Mouse (Mus musculus) neural tube, embryonic 10.5 days (tissue): ENCODE data around the gene Hirip3.

Source experiments
- DNase-seq: peaks from one replicate; pipeline ENCODE4 v3.0.0-alpha.2; 2017; ENCODE audit warnings: low spot score; ENCODE audit errors: extremely low spot score

The Hirip3 gene

DNA sequence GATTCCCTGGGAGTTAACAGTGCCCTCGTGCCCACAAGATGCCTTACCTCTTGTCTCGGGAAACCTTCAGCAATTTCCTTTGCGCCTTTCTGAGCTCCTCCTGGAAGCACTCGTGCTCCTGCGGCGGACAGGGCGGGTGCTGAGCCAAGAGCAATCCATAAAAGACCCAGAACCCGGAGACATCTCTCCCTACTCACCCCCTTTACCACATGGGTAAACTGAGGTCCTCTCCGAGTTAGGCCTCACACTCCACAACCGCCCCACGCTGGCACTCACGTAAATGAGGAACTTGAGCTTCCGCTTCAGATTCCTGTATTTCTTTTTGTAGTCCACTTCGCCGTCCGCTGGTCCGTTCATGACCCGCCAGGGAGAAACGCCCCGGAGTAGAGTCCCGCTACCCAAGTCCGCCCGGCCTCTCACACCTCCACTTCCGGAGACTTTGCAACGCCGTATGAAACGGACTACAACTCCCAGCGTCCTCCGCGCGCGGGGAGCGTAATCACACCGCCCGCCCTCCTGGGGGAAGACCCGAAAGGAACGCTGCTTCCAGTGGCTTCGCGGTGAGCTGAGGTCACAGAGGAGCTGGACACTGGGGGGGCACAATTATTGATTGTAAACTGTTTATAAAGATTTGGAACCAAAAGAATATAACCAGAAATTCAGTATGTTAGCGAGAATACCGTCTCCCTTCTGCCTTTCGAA is at the start of gene Hirip3:
Hirip3 (plus strand) TSS at position 544 of the 702 bp plus-strand sequence.
- DNase-seq = peak; percentile 94

GRCm38 (mm10) chr7:126815726-126816222 is 46.0 kb upstream of the Hirip3 start:
- DNase-seq = no peak

DNA sequence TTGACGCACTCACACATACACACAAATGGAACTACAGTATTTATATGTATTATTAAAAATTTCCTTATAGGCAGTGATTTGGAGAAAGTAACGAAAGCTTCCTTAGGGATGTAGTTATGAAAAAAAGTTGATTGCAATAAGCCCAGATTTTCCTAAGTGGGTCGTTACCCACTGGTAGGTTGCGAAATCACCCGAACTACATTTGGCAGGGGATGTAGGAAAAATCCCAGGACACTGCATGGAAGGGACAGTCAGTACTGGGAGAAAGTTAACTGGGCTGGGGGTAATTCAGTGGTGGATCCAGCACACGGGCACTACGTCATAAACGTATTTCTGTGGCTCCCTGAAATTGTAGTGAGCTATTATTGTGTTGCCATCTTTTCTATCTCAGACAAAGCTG is 45.3 kb upstream of the Hirip3 start:
- no peak for DNase-seq

DNA sequence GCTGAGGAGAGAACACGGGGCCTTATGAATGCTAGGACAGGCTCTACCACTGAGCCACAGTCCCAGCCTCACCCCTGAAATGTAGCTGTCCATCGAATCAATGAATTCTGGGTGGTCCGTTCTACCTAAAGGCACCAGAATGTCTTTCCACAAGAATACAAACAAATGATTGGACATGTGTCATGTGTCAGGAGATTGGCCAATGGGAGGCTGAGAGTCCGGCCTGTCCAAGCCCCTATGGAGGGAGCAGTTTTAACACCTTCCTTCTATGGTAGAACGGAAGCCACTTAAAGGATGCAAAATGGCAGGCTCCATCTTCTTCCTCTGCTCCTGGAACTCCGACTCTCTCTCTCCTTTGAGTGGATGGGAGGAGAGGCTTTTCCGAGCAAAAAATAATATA is 44.2 kb upstream of the Hirip3 start:
- no peak for DNase-seq

- DNase-seq = no peak
Observed at GRCm38 (mm10) chr7:126818818-126819217, 43.0 kb upstream of the Hirip3 start.

- DNase-seq = peak; percentile 88
Observed at GRCm38 (mm10) chr7:126821835-126822511, 39.8 kb upstream of the Hirip3 start.

DNA sequence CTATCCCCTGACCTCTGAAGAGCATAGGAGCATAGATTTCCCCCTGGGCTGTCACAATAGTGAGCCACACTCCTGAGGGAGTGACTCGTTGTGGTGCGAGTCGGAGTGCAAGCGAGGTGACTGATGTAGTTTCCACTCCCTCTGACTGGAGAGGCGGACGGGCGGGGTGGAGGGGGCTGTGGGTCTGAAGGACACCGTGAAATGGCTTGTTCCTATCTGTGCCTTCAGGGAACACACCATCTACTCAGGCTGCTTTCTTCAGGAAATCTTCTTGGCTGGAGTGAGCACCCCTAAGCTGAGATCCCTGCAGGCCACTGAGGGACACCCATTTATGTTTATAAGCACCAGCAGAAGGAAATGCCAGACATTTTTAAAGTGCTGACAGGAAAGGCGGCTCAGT is 39.0 kb upstream of the Hirip3 start:
- DNase-seq = no peak

DNA sequence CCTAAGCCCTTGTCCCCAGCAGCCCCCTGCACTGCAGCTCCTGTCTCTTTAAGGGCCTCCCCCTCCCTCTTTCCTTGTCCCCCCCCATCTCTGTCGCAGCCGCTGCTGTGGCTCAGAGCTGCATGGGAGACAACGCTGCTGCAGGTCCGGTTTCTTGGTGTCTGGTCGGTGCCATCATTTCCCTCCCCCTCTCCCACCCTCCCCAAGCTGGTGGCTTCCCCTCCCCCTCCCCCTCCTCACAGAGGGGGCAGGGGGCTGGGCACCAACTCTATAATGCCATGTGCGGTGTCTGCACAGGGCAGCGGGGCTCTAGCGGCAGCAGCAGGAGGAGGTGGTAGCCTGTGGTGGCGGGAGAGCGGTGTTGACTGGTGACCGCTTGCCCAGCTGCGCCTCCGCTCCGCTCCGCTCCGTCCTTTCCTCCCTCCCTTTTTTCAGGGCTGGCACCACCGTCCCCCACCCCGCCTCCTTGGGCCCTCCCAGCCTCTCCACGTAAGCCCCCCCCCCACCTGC is 38.5 kb upstream of the Hirip3 start:
- DNase-seq = peak; percentile 57

DNA sequence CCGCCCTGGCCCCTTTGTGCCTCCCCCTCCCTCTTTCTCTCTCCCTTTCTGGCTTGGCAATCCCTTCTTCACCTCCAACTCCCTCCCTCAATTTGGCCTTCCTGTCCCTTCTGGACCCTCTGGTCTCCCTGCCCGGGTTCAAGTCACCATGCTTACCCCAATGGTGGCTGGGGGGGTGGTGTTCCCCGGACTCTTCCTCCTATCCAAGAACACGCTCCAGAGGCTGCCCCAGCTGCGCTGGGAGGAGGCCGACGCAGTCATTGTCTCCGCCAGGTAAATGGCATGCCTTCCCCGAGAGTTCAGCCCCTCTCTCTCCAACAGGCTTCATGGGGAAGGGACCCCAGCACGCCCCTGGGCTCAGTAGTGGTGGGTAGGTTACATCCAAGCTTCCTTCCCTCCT is 37.8 kb upstream of the Hirip3 start:
- no peak for DNase-seq

DNA sequence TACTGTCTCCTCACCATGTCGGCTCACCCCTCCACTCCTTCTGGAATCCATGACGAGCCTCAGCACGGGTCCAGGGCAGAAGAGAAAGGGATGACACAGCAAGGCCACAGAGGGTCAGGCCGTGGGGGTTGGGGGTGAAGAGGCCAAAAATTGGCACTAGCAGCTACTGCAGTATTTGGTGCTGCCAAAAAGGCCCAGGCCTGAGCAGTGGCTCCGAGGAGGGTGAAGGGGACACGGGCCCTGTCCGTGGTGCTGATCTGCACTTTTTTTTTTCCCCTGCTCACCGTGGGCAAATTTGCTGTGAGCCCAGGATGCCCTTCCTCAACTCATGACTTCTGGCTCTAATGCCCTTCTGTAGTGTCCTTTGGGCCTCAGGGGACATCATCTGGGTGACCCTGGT is 36.4 kb upstream of the Hirip3 start:
- peak; percentile 51 for DNase-seq

GRCm38 (mm10) chr7:126825952-126826351 is 35.8 kb upstream of the Hirip3 start:
- DNase-seq = no peak

- no peak for DNase-seq
Observed at GRCm38 (mm10) chr7:126831539-126831938, 30.2 kb upstream of the Hirip3 start, which contains the start of gene 4930451I11Rik. TSS of gene 4930451I11Rik (minus strand) at chr7:126831639.

- peak; percentile 77 for DNase-seq
Observed at GRCm38 (mm10) chr7:126832036-126832598, 29.7 kb upstream of the Hirip3 start.

- DNase-seq = no peak
Observed at GRCm38 (mm10) chr7:126833294-126833693, 28.5 kb upstream of the Hirip3 start.

DNA sequence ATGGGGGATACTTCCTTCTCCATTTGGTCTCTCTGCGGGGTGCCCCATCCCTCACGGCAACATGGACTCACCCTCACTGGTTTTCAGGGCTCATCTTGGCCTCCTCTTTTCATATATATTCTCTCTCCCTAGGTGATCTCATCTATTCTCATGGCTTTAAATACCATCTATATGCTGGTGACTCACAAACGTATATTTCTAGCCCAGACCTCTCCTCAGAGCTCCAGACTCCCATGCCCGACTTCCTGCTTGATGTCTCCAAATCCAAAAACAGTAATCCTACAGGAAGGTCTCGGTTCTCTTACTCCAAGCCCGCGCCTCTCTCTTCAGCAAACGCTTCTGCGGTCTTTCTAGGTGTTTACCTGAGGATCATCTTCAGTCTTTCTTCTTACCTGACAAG is 18.5 kb upstream of the Hirip3 start:
- no peak for DNase-seq

DNA sequence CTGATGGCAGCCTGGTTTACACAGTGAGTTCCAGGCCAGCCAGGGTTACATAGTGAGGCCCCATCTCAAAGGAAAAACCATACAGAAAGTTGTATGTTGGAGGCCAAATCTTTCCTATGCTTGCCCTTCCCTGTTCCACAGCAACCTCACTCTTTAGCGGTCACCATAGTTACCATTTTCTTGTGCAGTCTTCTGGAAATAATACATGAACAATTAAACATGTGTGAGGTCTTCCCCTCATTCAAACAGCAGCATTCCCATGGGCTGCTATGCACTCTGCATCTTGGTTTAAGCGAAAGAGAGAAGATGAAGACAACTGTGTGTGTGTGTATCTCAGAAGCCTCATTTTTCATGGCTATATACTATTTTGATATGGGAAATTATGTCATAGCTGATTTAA is 16.3 kb upstream of the Hirip3 start:
- DNase-seq = no peak

DNA sequence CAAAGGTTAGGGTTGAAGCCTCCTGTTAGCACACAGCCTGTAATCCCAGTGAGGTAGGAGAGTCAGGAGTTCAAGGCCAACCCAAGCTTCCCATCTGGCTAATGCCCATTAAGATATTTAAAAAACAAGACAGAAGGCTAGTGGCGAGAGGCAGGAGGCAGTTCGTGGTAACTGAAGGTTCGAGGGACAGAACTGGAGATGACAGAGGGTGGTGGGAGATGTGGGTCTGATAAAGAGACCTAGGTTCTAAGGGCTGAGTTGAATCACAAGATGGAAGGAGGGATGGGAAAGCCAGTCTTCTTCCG is 14.7 kb upstream of the Hirip3 start, which contains the start of gene Doc2a:
Doc2a (plus strand) TSS at position 301 of the 305 bp plus-strand sequence.
- DNase-seq = no peak

DNA sequence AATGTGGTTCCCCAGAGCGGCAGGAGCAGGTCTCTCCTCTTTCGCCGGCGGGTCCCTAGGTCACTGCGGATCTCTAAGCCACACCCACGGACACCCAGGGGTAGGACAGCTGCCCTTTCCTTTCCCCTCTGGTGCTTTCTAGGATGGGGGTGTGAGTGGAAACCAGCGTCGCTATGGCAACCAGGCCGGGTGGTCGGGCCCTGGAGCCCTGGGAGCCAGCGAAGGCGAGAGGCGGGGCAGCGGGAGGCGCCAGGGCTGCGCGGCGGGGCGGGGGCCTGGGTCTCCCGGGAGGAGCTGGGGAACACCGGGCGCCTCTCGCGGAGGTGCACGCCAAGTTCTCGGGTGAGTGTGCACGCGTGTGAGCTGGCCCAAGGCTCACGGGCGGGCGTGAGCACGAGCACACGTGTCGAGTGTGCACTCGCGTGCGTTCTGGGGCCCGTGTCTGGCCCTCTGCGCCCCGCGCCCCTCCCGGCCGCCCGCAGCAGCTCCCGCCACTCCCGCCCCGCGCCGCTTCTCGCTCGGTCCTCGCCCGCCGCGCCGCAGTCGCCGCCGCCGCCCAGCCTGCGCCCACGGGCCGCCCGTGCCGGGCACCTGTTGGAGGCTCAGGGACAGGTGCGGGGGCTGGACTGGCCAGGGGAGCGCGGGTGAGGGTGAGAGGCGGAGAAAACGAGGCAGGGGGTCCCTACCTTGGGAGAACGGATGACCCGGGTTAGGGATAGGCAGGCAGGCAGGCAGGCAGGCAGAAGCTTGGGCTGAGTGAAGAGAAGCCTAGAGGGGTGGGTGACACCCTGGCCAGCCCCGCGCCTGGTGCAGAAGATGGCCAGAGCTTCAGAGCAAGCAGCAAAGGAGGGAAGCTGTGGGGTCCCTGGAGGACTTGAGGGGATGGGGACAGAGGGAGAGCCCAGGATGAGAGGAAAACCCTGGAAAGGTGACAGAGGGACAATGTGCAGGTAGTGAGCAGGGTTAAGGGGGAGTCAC is 14.1 kb upstream of the Hirip3 start:
- DNase-seq = peak; percentile 71

DNA sequence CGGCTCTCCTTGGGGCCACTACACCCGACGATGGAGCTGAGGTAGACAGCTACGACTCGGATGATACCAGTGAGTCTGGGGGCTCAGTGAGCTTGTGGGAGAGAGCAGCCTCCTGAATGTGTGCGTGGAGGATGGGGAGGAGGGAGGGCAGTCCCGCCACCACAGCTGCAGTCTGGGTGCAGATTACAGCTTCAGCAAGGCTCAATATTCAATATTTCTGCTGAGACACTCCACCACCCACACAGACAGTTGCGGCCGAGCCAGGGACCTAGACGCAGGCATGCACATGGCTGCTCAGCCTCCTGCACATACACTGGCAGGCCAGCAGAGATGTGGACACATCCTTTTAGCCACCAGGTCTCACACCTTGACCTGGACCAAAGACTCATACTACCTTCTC is 13.0 kb upstream of the Hirip3 start:
- DNase-seq = no peak

DNA sequence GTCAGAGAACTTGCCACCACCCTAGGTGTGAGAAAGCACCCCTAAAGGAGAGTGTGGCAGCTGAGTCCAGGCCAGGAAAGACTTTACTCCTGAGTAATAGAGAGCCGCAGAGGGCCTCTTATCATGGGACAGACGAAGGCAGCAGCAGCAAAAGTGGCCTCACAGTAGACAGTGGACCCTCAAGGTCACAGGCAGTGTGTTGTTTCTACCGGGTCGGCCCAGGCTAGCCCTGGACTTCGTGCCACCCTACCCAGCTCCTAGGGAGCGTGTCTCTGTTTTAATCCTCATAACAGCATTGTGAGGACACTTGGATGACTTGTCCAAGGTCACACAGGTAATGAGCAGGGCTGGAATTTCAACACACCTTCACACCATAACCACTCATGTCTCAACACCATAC is 11.6 kb upstream of the Hirip3 start:
- DNase-seq = no peak

GRCm38 (mm10) chr7:126851192-126851591 is 10.6 kb upstream of the Hirip3 start:
- DNase-seq = no peak
